Mouse (Mus musculus) kidney, adult 2 months (tissue): Measurements from ENCODE around the gene Zbtb32. TPM values are rescaled to one million over a fixed set of nuclear protein-coding genes. Genes with fewer than 3 reads are reported as not detected.
A peak's percentile ranks its signal among the peaks of the same experiment; 100 is the strongest.

Source experiments
- DNase-seq: peaks from one replicate; pipeline ENCODE4 v3.0.0; 2021
- H3K27ac ChIP-seq: fragments of 200-500 bp; 2 replicates; pipeline ENCODE4 v1.5.1; 2012; ENCODE audit warnings: low read depth, low read length, control low read depth, inconsistent platforms; ENCODE audit not compliant: insufficient read depth
- H3K27me3 ChIP-seq: fragments of 200-500 bp; replicated peaks from 2 replicates; pipeline ENCODE4 v1.6.1; 2012; ENCODE audit warnings: mild to moderate bottlenecking, moderate library complexity, low read length, inconsistent platforms; ENCODE audit not compliant: control insufficient read depth, insufficient read depth
- H3K36me3 ChIP-seq: fragments of 200-500 bp; 2 replicates; pipeline ENCODE4 v1.6.1; 2012; ENCODE audit warnings: mild to moderate bottlenecking, moderate library complexity, low read length, inconsistent platforms; ENCODE audit not compliant: control insufficient read depth, insufficient read depth
- H3K4me1 ChIP-seq: fragments of 200-500 bp; 2 replicates; pipeline ENCODE4 v1.6.1; 2011; ENCODE audit warnings: low read length; ENCODE audit not compliant: control insufficient read depth, insufficient read depth
- H3K4me3 ChIP-seq: fragments of 200-500 bp; 2 replicates; pipeline ENCODE4 v1.5.1; 2011; ENCODE audit warnings: mild to moderate bottlenecking, low read depth, low read length, control low read depth; ENCODE audit not compliant: insufficient read depth
- CTCF ChIP-seq: fragments of 200-500 bp; conservative IDR thresholded peaks from 2 replicates; pipeline ENCODE4 v1.5.1; 2011; ENCODE audit warnings: low read depth, mild to moderate bottlenecking, control low read depth, low read length, moderate library complexity, mixed read lengths; ENCODE audit not compliant: insufficient read depth, insufficient read length
- POLR2A ChIP-seq: fragments of 200-500 bp; IDR thresholded peaks from one replicate; pipeline ENCODE4 v1.6.1; 2011; ENCODE audit warnings: low read depth, low read length, control low read depth
- WGBS: fragments of 180-500 bp; shearing (Covaris S2); methylation state at CpG from one replicate; pipeline ENCODE4 v1.1.7; 2018; 5-methylcytosine and 5-hydroxymethylcytosine counted together
- polyA plus RNA-seq: library from polyadenylated mRNA; depleted of rRNA; stranded (reverse); fragments of >200 nt; gene quantifications from 2 replicates; pipeline ENCODE4 v1.2.3, GENCODE M21; 2012

Gene Zbtb32
- polyA plus RNA-seq, 1 experiment = 1.3 TPM

DNA sequence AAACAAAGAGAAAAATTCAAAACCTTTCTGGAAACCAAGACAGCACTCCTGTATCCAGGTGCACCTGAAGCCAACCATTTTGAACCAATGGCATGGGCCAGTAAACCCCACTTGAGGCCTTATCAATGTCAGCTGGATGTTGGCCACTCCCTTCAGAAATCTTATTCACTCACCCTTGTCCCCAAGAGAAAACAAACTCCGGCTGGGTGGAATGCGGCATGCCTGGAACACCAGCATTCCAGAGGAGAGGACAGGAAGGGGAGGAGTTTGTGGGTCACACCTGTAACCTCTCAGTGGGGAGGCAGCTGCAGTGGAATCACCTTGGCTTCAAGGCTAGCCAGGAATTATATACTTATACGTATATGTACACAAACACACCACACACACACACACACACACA is 3.9 kb upstream of the Zbtb32 start:
- WGBS = 6% methylated on average over 3 of the region's 3 CpGs
- Histone ChIP-seq H3K36me3 (no peaks in the 10 kb centered on the region), H3K4me1 (peaks cover 8% of the 10 kb centered on the region), H3K4me3 (no peak overlapping the region), H3K27ac (peak overlapping the region; percentile 83), H3K27me3 (no peaks in the 10 kb centered on the region; the same call in 1 of the 2 replicates)
- peak; percentile 82 for DNase-seq
- TF ChIP-seq CTCF (no peak), POLR2A (no peak)

DNA sequence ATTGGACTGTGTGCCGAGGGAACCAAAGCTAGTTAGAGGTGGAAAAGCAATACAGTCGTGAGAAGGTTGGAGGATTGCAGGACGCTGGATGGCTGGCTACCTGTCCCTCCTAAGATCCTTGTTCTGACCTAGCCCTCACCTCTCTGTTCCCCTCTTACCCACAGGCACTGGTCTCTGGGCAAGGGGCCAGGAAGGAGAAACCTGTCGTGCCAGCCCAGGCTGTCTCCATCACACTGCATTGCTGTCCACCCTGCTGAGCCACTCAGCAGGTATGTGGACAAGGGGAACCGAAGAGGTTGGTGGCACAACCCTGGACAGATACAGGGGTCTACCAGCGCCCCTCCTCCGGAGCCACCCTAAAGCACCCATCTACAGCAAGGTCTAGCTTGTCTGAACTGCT is 1.9 kb upstream of the Zbtb32 start:
- Histone ChIP-seq H3K27ac (peak overlapping the region; percentile 89), H3K27me3 (no peaks in the 10 kb centered on the region; the same call in 1 of the 2 replicates), H3K4me3 (no peak overlapping the region), H3K36me3 (no peaks in the 10 kb centered on the region), H3K4me1 (peaks cover 8% of the 10 kb centered on the region)
- peak; percentile 70 for DNase-seq
- TF ChIP-seq POLR2A = no peak
- TF ChIP-seq CTCF = no peak
- WGBS = 54% methylated on average over 7 of the region's 7 CpGs

DNA sequence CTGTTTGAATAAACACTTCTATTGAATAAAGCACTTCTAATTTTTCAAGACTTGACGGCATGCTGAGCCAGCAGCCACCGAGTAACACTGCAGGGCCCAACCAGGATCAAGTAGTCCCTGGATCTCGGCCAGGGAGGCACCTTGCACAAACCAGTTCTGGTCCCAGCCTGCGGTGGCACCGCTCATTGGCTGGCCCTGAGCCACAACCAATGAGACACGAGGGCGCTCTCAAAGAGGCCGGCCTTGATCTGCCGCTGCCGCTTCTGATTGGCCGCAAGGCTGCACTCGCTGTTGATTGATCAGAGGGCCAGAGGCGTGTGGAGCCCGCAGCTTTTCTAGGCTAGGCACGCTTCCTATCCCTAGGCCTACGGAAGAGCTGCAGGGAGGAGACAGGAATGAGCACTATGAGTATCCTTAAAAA is 1.2 kb upstream of the Zbtb32 start:
- TF ChIP-seq POLR2A = no peak
- H3K27me3 ChIP-seq = no peaks in the 10 kb centered on the region; the same call in 1 of the 2 replicates

DNA sequence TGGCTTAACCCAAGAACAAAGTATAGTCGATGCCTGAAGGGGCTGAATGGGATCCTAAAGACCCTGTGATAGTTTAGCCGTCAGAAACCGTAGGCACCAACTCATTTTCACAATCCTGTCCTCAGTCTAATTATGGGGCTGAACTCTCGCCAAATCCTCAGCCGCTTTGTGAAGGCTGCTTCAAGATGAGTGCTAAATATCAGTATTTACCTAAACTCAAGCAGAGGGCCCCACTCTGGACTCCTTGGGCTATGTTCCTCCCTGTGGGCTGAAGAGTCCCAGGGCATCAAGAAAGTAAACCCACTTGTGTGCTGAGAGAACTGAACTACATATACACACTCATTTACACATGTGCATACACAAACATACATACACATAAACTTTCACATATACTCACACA is 1.9 kb downstream of the Zbtb32 start:
- no peaks in the 10 kb centered on the region; the same call in 1 of the 2 replicates for H3K27me3 ChIP-seq
- H3K36me3 ChIP-seq = no peaks in the 10 kb centered on the region
- TF ChIP-seq CTCF (no peak), POLR2A (no peak)
- DNase-seq = no peak
- WGBS = 83% methylated on average over 5 of the region's 5 CpGs
- H3K4me3 ChIP-seq = no peak overlapping the region
- no peak overlapping the region for H3K27ac ChIP-seq
- H3K4me1 ChIP-seq = no peaks in the 10 kb centered on the region; the same call in 1 of the 2 replicates

More for the DNA sequence above, 1.2 kb upstream of the Zbtb32 start:
- no peak overlapping the region for H3K4me3 ChIP-seq
- peaks cover 8% of the 10 kb centered on the region for H3K4me1 ChIP-seq
- peak; percentile 99 for DNase-seq
- 3% methylated on average over 16 of the region's 16 CpGs for whole genome bisulfite sequencing
- H3K27ac ChIP-seq = peak overlapping the region; percentile 89
- H3K36me3 ChIP-seq = no peaks in the 10 kb centered on the region

DNA sequence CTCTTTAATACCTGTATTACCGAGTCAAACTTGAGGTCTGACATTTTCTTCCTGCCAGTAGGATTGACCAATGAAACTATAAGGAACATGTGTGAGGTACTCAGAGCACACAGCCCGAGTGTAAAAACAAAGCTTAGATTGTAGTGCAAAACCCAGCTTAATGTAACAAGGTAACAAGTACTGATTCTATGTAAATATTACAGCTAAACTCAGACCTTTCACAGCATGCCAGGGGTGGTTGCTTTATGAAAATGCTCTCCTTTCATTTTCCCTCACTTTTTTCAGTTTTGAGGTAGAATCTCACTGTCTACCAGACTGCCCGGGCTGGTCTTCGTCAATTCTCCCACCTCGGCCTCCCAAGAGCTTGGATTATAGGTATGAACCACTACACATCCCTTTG is 2.6 kb downstream of the Zbtb32 start:
- TF ChIP-seq POLR2A = no peak
- no peak for TF ChIP-seq CTCF
- Histone ChIP-seq H3K4me1 (no peaks in the 10 kb centered on the region; the same call in 1 of the 2 replicates), H3K27ac (no peak overlapping the region), H3K4me3 (no peak overlapping the region), H3K36me3 (no peaks in the 10 kb centered on the region), H3K27me3 (no peaks in the 10 kb centered on the region; the same call in 1 of the 2 replicates)
- WGBS = 81% methylated on average over 5 of the region's 5 CpGs
- DNase-seq = no peak

DNA sequence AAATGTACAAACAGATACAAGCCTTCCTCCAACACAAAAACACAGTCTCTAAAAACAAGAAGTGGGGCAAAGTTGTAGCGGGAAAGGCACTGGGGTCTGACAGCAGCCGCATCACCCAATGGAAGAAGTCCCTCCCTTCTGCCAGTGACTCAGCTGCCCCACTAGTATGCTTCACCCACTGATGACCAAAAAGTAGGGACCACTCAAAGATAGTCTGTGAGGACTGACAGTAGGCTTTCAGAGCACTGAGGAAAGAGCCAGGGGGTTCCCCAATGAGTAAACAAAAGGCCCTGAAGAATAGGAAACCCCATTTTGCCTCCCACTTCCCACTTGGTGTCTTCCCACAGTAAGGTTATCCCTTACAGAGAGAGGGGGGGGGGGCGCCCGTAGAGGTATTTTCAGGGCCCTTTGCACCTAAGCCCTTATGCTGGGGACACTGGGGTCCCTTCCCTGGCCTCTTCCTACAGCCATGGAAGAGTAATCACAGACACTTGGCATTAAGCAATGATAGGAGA is 4.1 kb downstream of the Zbtb32 start:
- H3K27ac ChIP-seq = no peak overlapping the region
- 63% methylated on average over 4 of the region's 4 CpGs for WGBS
- no peak for TF ChIP-seq CTCF
- no peak for TF ChIP-seq POLR2A
- peaks cover 4% of the 10 kb centered on the region; the same call in 1 of the 2 replicates for H3K4me1 ChIP-seq
- no peak overlapping the region for H3K4me3 ChIP-seq
- no peak for DNase-seq
- no peaks in the 10 kb centered on the region for H3K36me3 ChIP-seq
- H3K27me3 ChIP-seq = no peaks in the 10 kb centered on the region; the same call in 1 of the 2 replicates

DNA sequence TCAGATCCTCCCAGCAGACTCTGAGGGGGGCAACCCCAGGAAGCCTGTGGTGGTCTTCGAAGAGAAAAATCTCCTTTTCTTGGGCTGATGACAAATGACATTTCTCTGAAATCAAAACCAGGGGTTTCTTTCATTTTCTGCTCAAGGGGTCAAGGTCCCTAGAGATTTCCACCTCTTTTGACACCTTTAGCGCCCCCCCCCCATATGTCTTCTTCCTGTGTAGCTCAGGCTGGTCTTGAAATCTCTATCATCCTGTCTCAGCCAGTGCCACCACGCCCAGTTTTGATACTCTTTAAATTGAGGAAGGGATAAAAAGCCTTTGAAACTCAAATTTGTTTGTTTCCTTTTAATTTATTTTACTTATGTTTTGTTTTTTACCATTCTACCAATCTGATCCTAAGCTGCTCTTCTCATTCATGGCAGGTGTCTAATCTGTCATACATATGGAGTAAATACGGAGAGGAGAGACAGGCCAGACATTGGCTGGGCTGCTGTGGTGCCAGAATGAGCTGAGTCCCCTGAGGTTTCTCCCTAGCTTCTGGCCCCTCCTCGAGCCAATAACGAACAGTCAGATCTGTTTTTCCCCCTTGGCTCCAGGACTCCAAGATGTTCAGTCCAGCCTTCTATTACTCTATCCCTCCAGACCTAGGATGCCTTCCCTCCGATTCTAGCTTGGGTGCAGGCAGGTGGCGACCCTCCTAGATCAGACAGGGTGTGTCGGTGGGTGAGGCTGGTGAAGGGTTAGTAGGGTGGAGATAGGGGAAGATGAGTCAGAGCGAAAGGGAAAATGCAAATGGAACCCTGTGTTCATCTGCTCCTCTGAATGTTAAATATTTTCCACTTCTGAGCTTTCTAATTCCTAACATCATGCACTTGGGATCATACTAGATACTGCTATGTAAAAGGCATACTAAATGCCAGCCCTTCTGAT is 4.9 kb downstream of the Zbtb32 start:
- no peaks in the 10 kb centered on the region for H3K36me3 ChIP-seq
- no peak overlapping the region for H3K4me3 ChIP-seq
- peaks cover 4% of the 10 kb centered on the region; the same call in 1 of the 2 replicates for H3K4me1 ChIP-seq
- H3K27ac ChIP-seq = no peak overlapping the region
- no peaks in the 10 kb centered on the region; the same call in 1 of the 2 replicates for H3K27me3 ChIP-seq
- WGBS = 77% methylated on average over 10 of the region's 10 CpGs
- TF ChIP-seq CTCF (no peak), POLR2A (no peak)
- no peak for DNase-seq
